Mouse (Mus musculus) limb, embryonic 15.5 days (tissue): ENCODE results near the gene Zfp768. TPM values are rescaled to one million over a fixed set of nuclear protein-coding genes. Genes with fewer than 3 reads are reported as not detected.

ENCODE experiments used
- ATAC-seq: fragments of 200-750 bp; cut with Nextera tagmentation; 2 replicates; pipeline ENCODE4 v1.8.0; 2017; ENCODE audit warnings: low read depth, moderate TSS enrichment; ENCODE audit not compliant: insufficient number of reproducible peaks, low FRiP score, low TSS enrichment
- H3K27ac ChIP-seq: fragments of 300-500 bp; sonication (generic); 2 replicates; pipeline ENCODE4 v1.5.1; 2015; ENCODE audit warnings: moderate library complexity, mild to moderate bottlenecking, inconsistent platforms
- H3K27me3 ChIP-seq: fragments of 300-500 bp; sonication (generic); 2 replicates; pipeline ENCODE4 v1.6.1; 2015; ENCODE audit warnings: inconsistent platforms
- H3K36me3 ChIP-seq: fragments of 300-500 bp; sonication (generic); 2 replicates; pipeline ENCODE4 v1.6.1; 2015; ENCODE audit warnings: inconsistent platforms
- H3K4me1 ChIP-seq: fragments of 300-500 bp; sonication (generic); 2 replicates; pipeline ENCODE4 v1.6.1; 2015; ENCODE audit warnings: inconsistent platforms
- H3K4me2 ChIP-seq: fragments of 300-500 bp; sonication (generic); 2 replicates; pipeline ENCODE4 v1.6.1; 2015; ENCODE audit warnings: mild to moderate bottlenecking, inconsistent platforms
- H3K4me3 ChIP-seq: fragments of 300-500 bp; sonication (generic); 2 replicates; pipeline ENCODE4 v1.5.1; 2015; ENCODE audit warnings: mild to moderate bottlenecking, inconsistent platforms
- H3K9ac ChIP-seq: fragments of 300-500 bp; sonication (generic); 2 replicates; pipeline ENCODE4 v1.6.1; 2015; ENCODE audit warnings: inconsistent platforms
- H3K9me3 ChIP-seq: fragments of 300-500 bp; sonication (generic); 2 replicates; pipeline ENCODE4 v1.6.1; 2016; ENCODE audit warnings: inconsistent platforms
- WGBS: fragments of 180-500 bp; shearing (Covaris S2); methylation state at CpG from one replicate; pipeline ENCODE4 v1.1.7; 2015; 5-methylcytosine and 5-hydroxymethylcytosine counted together
- polyA plus RNA-seq: library from polyadenylated mRNA; unstranded; fragments of >200 nt; fragmentation: Nextera tagmentation; extraction: Ambion mirVana; gene quantifications from 2 replicates; pipeline ENCODE4 v1.2.1, GENCODE M21; 2015

Zfp768 gene
- polyA plus RNA-seq, 1 experiment from 2014 or later = 16.4 TPM

- H3K4me2 ChIP-seq = no peak overlapping the region
- no peaks in the 10 kb centered on the region for H3K36me3 ChIP-seq
- no peak for ATAC-seq
- no peak overlapping the region for H3K27ac ChIP-seq
- no peak overlapping the region for H3K9ac ChIP-seq
- no peaks in the 10 kb centered on the region for H3K4me1 ChIP-seq
- H3K4me3 ChIP-seq = no peak overlapping the region
- H3K27me3 ChIP-seq = no peaks in the 10 kb centered on the region
- 58% methylated on average over 2 of the region's 2 CpGs for WGBS
- no peaks in the 10 kb centered on the region for H3K9me3 ChIP-seq
Observed at GRCm38 (mm10) chr7:127326685-127327084, 18.7 kb downstream of the Zfp768 start.

GRCm38 (mm10) chr7:127325550-127325949 lies 19.8 kb downstream of the Zfp768 start:
- H3K27ac ChIP-seq = no peak overlapping the region
- H3K4me1 ChIP-seq = no peaks in the 10 kb centered on the region
- H3K36me3 ChIP-seq = no peaks in the 10 kb centered on the region
- ATAC-seq = no peak
- H3K4me3 ChIP-seq = no peak overlapping the region
- 85% methylated on average over 8 of the region's 8 CpGs for WGBS
- no peak overlapping the region for H3K9ac ChIP-seq
- no peaks in the 10 kb centered on the region for H3K9me3 ChIP-seq
- no peaks in the 10 kb centered on the region for H3K27me3 ChIP-seq
- H3K4me2 ChIP-seq = no peak overlapping the region

GRCm38 (mm10) chr7:127324944-127325343 lies 20.4 kb downstream of the Zfp768 start:
- Histone ChIP-seq H3K27ac (no peak overlapping the region), H3K9ac (no peak overlapping the region), H3K9me3 (no peaks in the 10 kb centered on the region), H3K4me3 (no peak overlapping the region), H3K36me3 (no peaks in the 10 kb centered on the region), H3K4me2 (no peak overlapping the region), H3K4me1 (no peaks in the 10 kb centered on the region), H3K27me3 (no peaks in the 10 kb centered on the region)
- WGBS = 85% methylated on average over 7 of the region's 7 CpGs
- ATAC-seq = no peak

GRCm38 (mm10) chr7:127322085-127322484 lies 23.3 kb downstream of the Zfp768 start:
- Histone ChIP-seq H3K4me1 (no peaks in the 10 kb centered on the region), H3K9ac (no peak overlapping the region), H3K9me3 (no peaks in the 10 kb centered on the region), H3K27me3 (no peaks in the 10 kb centered on the region), H3K27ac (no peak overlapping the region), H3K4me2 (no peak overlapping the region), H3K4me3 (no peak overlapping the region), H3K36me3 (no peaks in the 10 kb centered on the region)
- ATAC-seq = no peak
- WGBS = 35% methylated on average over 5 of the region's 5 CpGs

GRCm38 (mm10) chr7:127321106-127321505 lies 24.3 kb downstream of the Zfp768 start:
- no peak for ATAC-seq
- Histone ChIP-seq H3K27me3 (no peaks in the 10 kb centered on the region), H3K9me3 (no peaks in the 10 kb centered on the region), H3K4me3 (no peak overlapping the region), H3K27ac (no peak overlapping the region), H3K9ac (no peak overlapping the region), H3K4me1 (no peaks in the 10 kb centered on the region), H3K4me2 (no peak overlapping the region), H3K36me3 (no peaks in the 10 kb centered on the region)
- WGBS = 63% methylated on average over 4 of the region's 4 CpGs

- H3K27ac ChIP-seq = no peak overlapping the region
- H3K27me3 ChIP-seq = no peaks in the 10 kb centered on the region
- no peaks in the 10 kb centered on the region for H3K36me3 ChIP-seq
- no peak overlapping the region for H3K9ac ChIP-seq
- no peaks in the 10 kb centered on the region for H3K4me1 ChIP-seq
- no peak overlapping the region for H3K4me3 ChIP-seq
- ATAC-seq = no peak
- H3K4me2 ChIP-seq = no peak overlapping the region
- H3K9me3 ChIP-seq = no peaks in the 10 kb centered on the region
- WGBS = 45% methylated on average over 8 of the region's 8 CpGs
Observed at GRCm38 (mm10) chr7:127313912-127314311, 31.5 kb downstream of the Zfp768 start.

GRCm38 (mm10) chr7:127309951-127310350 lies 35.4 kb downstream of the Zfp768 start:
- no peak overlapping the region for H3K9ac ChIP-seq
- H3K27me3 ChIP-seq = no peaks in the 10 kb centered on the region
- no peaks in the 10 kb centered on the region for H3K36me3 ChIP-seq
- H3K27ac ChIP-seq = no peak overlapping the region
- no peak overlapping the region for H3K4me3 ChIP-seq
- ATAC-seq = no peak
- 58% methylated on average over 12 of the region's 12 CpGs for WGBS
- no peak overlapping the region for H3K4me2 ChIP-seq
- H3K9me3 ChIP-seq = no peaks in the 10 kb centered on the region
- no peaks in the 10 kb centered on the region for H3K4me1 ChIP-seq

GRCm38 (mm10) chr7:127308887-127309286 lies 36.5 kb downstream of the Zfp768 start:
- H3K27me3 ChIP-seq = no peaks in the 10 kb centered on the region
- ATAC-seq = no peak
- H3K36me3 ChIP-seq = no peaks in the 10 kb centered on the region
- no peak overlapping the region for H3K4me2 ChIP-seq
- H3K9ac ChIP-seq = no peak overlapping the region
- WGBS = 73% methylated on average over 4 of the region's 4 CpGs
- no peak overlapping the region for H3K27ac ChIP-seq
- H3K4me1 ChIP-seq = no peaks in the 10 kb centered on the region
- no peak overlapping the region for H3K4me3 ChIP-seq
- H3K9me3 ChIP-seq = no peaks in the 10 kb centered on the region

GRCm38 (mm10) chr7:127308431-127308830 lies 37.0 kb downstream of the Zfp768 start:
- Histone ChIP-seq H3K9me3 (no peaks in the 10 kb centered on the region), H3K27me3 (no peaks in the 10 kb centered on the region), H3K4me3 (no peak overlapping the region), H3K4me2 (no peak overlapping the region), H3K9ac (no peak overlapping the region), H3K4me1 (no peaks in the 10 kb centered on the region), H3K27ac (no peak overlapping the region), H3K36me3 (no peaks in the 10 kb centered on the region)
- whole genome bisulfite sequencing = 82% methylated on average over 2 of the region's 2 CpGs
- ATAC-seq = no peak

GRCm38 (mm10) chr7:127297586-127298193 lies 47.7 kb downstream of the Zfp768 start:
- WGBS = 92% methylated on average over 5 of the region's 5 CpGs
- H3K27me3 ChIP-seq = no peaks in the 10 kb centered on the region
- no peak overlapping the region for H3K4me2 ChIP-seq
- H3K27ac ChIP-seq = no peak overlapping the region
- H3K4me3 ChIP-seq = no peak overlapping the region
- H3K36me3 ChIP-seq = no peaks in the 10 kb centered on the region
- no peak overlapping the region for H3K9ac ChIP-seq
- no peaks in the 10 kb centered on the region for H3K4me1 ChIP-seq
- ATAC-seq = no peak
- H3K9me3 ChIP-seq = no peaks in the 10 kb centered on the region

GRCm38 (mm10) chr7:127296786-127297555 lies 48.4 kb downstream of the Zfp768 start:
- no peaks in the 10 kb centered on the region for H3K27me3 ChIP-seq
- WGBS = 82% methylated on average over 5 of the region's 5 CpGs
- H3K9ac ChIP-seq = no peak overlapping the region
- no peaks in the 10 kb centered on the region for H3K9me3 ChIP-seq
- no peaks in the 10 kb centered on the region for H3K4me1 ChIP-seq
- H3K27ac ChIP-seq = no peak overlapping the region
- no peak overlapping the region for H3K4me2 ChIP-seq
- ATAC-seq = no peak
- H3K4me3 ChIP-seq = no peak overlapping the region
- no peaks in the 10 kb centered on the region for H3K36me3 ChIP-seq

GRCm38 (mm10) chr7:127296098-127296497 lies 49.3 kb downstream of the Zfp768 start, which contains the start of gene Itgal:
Itgal (plus strand) TSS chr7:127296260.
- no peak for ATAC-seq

More at GRCm38 (mm10) chr7:127296098-127296497, 49.3 kb downstream of the Zfp768 start, which contains the start of gene Itgal:
- Histone ChIP-seq H3K27ac (no peak within 1 kb of the TSS), H3K36me3 (no peaks in the 10 kb centered on the region), H3K4me2 (no peak within 1 kb of the TSS), H3K4me3 (no peak within 1 kb of the TSS), H3K27me3 (no peaks in the 10 kb centered on the region), H3K4me1 (no peaks in the 10 kb centered on the region), H3K9me3 (no peaks in the 10 kb centered on the region), H3K9ac (no peak within 1 kb of the TSS)
- 79% methylated on average over 11 of the region's 11 CpGs for WGBS
